ENCODE assay signal across 8 mouse cellular contexts in genomic region chr8:40187584-40187934, GRCm38 (mm10).
DNase-seq lines count a peak whose midpoint lies in the region; ATAC-seq lines count a peak whose summit lies in the region.

No protein-coding gene starts in this region.

- no peak overlapping the region for H3K4me3 ChIP-seq in neural tube, embryonic 12.5 days

- no peaks in the 10 kb centered on the region for H3K36me3 ChIP-seq in neural tube, embryonic 12.5 days

- WGBS in neural tube, embryonic 12.5 days, result 3% methylated on average over 5 of the region's 5 CpGs

- intact Hi-C loops in gastrocnemius, postnatal 14 days (cut with DNase I; ENCODE audit: low total_unique reads), result loop anchor here (5.0 kb wide), 1 partner anchor 230 kb away; no protein-coding TSS in a partner anchor
- intact Hi-C loops in heart, postnatal 10 days (cut with DNase I), result loop anchor here (2.0 to 5.0 kb wide), 2 partner anchors 110 to 231 kb away; no protein-coding TSS in a partner anchor

- no peaks in the 10 kb centered on the region for H3K9me3 ChIP-seq in neural tube, embryonic 12.5 days

- peak; percentile 85 for ATAC-seq in neural tube, embryonic 12.5 days (ENCODE audit: low FRiP score, low read depth)
- ATAC-seq in inflammation-experienced regulatory T-cells, adult 6 months, result no peak

- H3K9ac ChIP-seq in neural tube, embryonic 12.5 days, result no peak overlapping the region

- no peaks in the 10 kb centered on the region for H3K27me3 ChIP-seq in neural tube, embryonic 12.5 days (replicated peaks)

- DNase-seq in gastrocnemius, postnatal 14 days, result peak; percentile 4
- DNase-seq in gastrocnemius, adult 8-10 months (ENCODE audit: low spot score in 2 of 2), result no peak
- DNase-seq in adipocyte (ENCODE audit: low spot score), result peak; percentile 55
- DNase-seq in embryo, embryonic 11 days, result peak; percentile 79
- DNase-seq in heart, postnatal 10 days, result peak; percentile 28 to 61
- peak; percentile 34 to 63 for DNase-seq in left cerebral cortex, adult 18-20 months (ENCODE audit: low spot score in 2 of 2)

- no peaks in the 10 kb centered on the region for H3K4me1 ChIP-seq in neural tube, embryonic 12.5 days

- H3K4me2 ChIP-seq in neural tube, embryonic 12.5 days (replicated peaks), result peak overlapping the region; percentile 57; the same call in 1 of the 2 replicates

- no peak overlapping the region for H3K27ac ChIP-seq in neural tube, embryonic 12.5 days

Comparison
In these comparisons a context has a peak if more than half of its experiments do, and no peak if none do; other contexts are left out.
1. DNase-seq: peak in gastrocnemius, postnatal 14 days (single experiment), adipocyte (single experiment), embryo, embryonic 11 days (single experiment), heart, postnatal 10 days (2 of 2) and left cerebral cortex, adult 18-20 months (2 of 2); none in gastrocnemius, adult 8-10 months (0 of 2).